Mouse (Mus musculus): Measurements from ENCODE around the gene Ap1s2.

Gene Ap1s2

GRCm38 (mm10) chrX:163981092-163981491 lies 72.3 kb downstream of the Ap1s2 start:
- no peak for DNase-seq (ENCODE audit: low spot score)

GRCm38 (mm10) chrX:163981500-163981899 lies 72.7 kb downstream of the Ap1s2 start:
- no peak for DNase-seq (ENCODE audit: low spot score)

GRCm38 (mm10) chrX:163982129-163982528 lies 73.3 kb downstream of the Ap1s2 start:
- no peak for DNase-seq (ENCODE audit: low spot score)
